Mouse (Mus musculus): ENCODE measurements around the gene Fam136a.
"Not testable (repeated sequence)": the region's sequence is repeated elsewhere in the genome, so short reads cannot be mapped to it uniquely, and the experiment has no call there.

Gene Fam136a

DNA sequence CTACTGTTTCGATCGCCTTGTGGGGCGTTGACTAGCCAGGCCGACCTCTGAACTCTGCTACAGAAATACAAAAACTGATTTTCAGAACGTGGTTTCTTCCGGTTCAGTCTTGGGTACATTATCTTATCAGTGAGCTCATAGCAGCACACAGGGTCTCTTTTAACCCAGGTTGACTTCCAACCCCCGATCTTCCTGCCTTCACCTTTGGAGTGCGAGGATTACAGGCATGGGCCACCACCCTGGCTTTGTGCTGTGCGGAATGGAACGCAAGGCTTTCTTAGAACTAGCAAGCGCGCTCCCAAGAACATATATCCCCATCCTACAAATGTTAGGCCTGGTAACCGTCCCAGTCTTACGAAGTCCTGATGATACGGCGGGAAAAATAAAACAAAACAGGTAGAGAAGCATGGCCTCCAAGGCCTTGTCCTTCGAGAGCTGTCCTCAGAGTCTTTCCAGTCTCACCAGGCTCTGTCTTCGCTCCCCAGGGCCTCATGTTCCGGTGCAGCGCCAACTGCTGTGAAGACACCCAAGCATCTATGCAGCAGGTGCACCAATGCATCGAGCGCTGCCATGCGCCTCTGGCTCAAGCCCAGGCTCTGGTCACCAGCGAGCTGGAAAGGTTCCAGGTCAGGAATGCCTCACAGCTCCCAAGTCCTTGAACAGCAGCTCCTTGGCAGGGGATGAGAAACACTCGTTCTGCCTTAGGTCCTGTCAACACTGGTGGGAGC, 843 bp downstream of the Fam136a start:
- no peak for DNase-seq (ENCODE audit: low read depth, low spot score)

DNA sequence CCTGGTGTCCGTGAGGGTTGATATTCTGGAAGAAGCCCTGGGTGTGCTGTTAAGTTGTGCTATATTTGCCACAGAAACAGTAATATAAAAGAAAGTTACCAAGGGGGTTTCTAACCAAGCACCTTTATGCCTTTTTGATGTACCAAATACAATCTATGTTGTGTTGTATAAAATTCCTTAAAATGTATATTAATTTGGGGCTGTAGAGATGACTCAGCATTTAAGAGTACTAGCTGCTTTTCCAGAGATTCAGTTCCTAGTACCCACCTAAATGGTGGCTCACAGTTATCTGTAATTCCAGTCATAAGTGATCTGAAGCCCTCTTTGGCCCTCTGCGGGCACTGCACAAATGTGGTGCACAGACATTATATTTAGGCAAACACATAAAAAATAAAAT, 1.4 kb downstream of the Fam136a start:
- no peak for DNase-seq (ENCODE audit: low read depth, low spot score)

DNA sequence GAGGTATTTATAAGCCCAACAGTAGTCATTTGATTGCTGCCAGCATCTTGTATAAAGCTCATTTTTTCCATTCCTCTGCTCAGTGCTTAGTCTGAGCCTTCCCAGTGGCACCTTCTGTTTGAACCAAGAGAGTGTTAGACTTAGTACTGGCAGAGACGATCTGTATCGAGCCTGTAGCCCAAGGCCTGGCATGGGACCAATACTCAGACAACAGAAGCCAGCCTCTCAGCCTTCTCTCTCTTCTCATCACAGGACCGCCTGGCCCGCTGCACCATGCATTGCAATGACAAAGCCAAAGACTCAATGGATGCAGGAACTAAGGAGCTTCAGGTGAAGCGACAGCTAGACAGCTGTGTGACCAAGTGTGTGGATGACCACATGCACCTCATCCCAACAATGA, 3.0 kb downstream of the Fam136a start:
- no peak for DNase-seq (ENCODE audit: low read depth, low spot score)

DNA sequence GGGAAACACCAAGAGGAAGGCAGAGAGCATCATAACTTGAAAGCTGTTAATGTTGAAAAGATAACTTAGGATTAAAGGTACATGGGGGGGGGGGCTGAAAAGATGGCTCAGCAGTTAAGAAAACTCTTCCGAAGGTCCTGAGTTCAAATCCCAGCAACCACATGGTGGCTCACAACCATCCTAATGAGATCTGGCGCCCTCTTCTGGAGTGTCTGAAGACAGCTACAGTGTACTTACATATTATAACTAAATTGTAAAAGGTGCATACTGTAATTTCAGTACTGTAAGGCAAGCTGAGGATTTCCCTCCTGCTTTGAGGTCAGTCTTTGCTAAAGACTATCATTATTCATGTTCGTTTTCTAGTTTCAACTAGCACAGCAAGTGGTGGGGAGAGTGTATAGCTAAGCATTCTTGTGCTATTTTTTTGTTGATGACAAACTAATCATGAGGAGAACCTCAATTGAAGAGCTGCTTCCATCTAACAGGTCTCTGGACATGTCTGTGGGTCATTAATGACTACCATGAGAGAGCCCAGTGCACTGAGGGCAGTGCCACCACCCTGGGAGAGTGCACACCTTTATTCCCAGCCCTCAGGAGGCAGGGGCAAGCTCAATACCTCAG, 4.8 kb downstream of the Fam136a start:
- DNase-seq (ENCODE audit: low read depth, low spot score), result no peak

DNA sequence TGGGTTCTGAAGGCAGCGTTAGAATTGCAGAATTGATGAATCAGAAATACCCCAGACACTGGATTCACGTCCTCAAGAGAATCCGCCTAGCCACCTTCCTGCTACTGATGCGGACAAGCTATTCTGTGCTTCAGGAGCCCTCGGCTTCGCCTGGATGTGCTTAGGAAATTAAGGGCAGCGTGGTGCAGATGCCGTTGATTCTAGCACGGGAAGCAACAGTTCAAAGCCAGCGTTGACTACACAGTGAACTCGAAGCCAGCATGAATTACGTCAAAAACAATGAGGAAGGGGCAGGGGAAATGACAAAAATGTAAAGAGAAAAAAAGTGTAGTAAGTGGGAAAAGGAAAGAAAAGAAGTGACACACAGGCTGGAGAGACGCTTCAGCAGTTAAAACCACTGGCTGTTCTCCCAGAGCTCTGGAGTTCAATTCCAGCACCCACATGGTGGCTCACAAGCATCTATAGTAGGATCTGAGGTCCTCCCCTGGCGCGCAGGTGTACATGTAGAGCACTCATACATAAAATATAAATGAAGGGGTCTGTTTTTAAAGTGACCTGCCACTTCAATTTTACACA, 5.4 kb downstream of the Fam136a start, which contains the start of gene Snrpg:
Gene Snrpg (plus strand): TSS at position 541 of the 576 bp plus-strand sequence.
- DNase-seq (ENCODE audit: low read depth, low spot score), result no peak

DNA sequence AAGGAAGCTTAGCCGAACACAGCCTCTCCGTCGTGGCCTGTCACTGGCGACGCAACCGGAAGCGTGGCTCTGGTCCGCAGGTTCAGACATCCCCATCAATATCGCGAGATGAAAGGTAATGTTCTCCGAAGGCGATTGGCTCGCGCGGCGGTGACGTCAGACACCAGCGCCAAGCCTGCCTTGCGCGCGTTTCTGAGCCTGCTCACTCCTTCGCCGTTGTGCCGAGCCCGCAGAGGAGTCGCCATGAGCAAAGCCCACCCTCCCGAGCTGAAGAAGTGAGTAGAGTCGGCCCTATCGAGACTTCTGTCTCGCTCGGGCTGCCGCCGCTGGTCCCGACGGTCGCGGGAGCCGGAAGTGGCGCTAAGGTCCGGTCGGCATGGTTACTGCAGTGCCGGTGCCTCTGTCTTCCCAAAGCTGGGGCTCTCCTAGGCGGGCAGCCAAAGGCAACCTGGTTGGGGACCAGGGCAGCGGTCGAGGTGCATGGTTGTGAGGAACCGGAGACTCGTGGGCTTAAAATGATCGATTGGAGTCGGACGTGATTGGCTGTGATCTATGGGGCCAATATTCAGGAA, 6.0 kb downstream of the Fam136a start:
- DNase-seq (ENCODE audit: low read depth, low spot score), result peak; percentile 97

DNA sequence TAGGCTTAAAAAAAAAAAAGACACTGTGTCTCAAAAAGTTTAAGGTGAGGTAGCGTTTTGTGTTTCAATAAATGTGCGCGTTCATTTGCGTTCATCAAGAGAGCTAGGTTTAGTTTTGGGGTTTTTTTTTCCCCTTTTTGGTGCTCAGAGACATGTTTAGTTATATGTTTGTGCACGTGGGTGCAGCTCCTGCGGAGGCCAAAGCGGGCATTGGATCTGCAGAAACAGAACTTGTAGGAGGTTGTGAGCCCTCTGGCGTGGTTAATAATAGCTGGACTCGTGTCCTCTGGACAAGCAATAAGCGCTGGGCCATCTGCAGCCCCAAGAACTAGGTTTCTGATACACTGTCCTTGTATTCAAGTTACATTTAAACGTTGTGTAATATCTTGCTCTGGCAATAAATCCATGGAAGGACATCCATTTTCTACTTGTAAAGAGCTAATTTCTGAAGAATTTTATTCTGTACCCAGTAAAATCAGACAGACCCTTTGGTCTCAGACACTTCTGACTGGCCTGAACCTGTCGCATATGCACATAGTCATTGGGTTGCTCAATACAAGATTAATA, 6.6 kb downstream of the Fam136a start:
- no peak for DNase-seq (ENCODE audit: low read depth, low spot score)

DNA sequence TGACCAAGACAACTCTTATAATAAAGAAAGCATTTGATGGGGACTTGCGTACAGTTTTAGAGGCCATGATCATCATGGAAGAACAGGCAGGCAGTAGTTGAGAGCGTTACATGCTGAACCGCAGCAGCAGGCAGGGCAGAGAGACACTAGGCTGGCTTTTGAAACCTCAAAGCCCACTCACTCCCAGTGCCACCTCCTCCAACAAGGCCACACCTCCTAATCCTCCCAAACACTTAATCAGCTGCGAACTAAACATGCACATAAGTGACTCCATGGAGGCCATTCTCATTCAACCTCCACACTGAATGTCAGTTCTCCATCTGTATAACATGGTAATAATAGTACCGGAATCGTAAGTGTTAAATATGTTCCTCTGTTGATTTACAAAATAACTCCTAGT, 8.1 kb downstream of the Fam136a start:
- DNase-seq (ENCODE audit: low read depth, low spot score), result no peak

DNA sequence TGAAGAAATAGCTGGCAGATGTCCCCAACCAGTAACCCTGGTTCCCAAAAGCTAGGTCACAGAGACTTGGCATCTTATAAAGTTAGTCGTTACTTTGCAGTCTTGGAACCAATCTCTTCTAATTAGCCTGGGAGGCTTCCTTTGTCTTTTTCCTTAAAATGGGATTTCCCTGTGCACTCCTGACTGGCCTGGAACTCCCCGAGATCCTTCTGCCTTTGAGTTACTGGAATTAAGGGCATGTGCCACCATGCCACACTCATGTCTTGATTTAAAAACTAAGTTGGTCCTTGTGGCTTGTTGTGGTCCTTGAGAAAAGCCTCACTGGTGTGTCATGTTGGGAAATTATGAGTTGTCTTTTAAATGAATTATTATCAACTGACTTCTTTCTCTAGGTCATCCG, 12.9 kb downstream of the Fam136a start:
- no peak for DNase-seq (ENCODE audit: low read depth, low spot score)

DNA sequence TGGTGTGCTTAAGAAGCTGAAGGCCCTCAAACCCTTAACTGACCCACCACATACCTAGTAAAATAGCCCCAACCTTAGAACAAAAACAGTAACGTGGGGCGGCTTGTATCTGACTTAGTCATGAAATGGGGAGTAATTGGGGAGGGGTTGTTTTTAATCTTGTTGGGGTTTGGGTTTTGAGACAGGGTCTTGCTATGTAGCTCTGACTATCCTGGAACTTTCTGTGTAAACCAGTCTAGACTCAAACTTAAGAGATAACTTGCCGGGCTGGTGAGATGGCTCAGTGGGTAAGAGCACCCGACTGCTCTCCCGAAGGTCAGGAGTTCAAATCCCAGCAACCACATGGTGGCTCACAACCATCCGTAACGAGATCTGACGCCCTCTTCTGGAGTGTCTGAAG, 14.7 kb downstream of the Fam136a start:
- not testable (repeated sequence) for DNase-seq (ENCODE audit: low read depth, low spot score)

DNA sequence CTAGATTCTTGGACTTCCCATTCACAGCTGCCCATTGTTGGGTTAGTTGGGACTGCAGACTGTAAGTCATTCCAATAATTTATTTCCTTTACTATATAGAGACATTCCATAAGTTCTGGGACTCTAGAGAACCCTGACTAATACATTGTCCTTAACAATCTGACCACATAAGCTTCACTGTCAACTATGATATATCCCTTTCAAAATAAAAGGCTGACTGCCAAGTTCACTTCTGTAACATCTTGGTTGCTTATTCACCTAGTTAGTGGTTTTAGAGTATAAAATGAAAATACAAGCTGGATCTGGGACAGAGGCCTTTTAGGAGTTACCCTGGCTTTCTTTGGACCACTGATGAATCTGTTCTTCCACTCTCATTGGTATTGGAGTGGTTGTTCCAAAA, 17.1 kb downstream of the Fam136a start:
- DNase-seq (ENCODE audit: low read depth, low spot score), result no peak

DNA sequence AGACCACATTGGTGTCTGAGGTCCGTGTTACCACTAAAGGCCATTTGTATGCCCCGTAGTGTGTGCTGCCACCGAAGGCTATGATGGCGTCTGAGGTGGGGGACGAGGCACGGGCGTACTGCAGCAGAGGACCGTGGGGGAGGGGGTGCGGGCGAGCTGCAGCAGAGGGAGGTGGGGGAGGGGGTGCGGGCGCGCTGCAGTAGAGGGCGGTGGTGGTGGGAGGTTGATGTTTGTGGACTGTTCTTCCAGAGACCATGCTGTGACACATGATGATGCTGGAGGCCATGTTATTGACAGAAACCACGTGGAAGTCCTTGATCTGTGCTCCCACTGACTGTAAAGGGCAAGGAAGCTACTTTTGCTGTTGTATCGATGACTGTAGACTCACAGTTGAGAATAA, 17.9 kb downstream of the Fam136a start:
- no peak for DNase-seq (ENCODE audit: low read depth, low spot score)

DNA sequence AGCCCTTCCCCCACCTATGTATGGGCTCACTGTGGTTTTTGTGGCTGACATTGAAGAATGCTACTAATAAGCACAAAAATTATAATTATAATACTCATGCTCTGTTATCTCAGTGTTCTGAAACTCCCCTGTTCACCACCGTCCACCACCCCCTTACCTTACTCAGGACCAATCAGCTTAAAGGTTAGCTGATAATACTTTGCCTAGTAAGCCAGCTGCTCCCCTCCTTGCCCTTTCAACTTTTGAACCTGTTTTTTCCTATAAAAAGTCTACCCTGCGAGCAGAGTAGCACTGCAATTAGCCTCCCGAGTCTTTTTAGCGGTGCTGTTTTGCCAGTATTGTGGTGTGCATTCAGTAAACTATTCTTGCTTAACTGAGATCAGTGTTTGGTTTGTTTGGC, 19.2 kb downstream of the Fam136a start:
- DNase-seq (ENCODE audit: low read depth, low spot score), result no peak

DNA sequence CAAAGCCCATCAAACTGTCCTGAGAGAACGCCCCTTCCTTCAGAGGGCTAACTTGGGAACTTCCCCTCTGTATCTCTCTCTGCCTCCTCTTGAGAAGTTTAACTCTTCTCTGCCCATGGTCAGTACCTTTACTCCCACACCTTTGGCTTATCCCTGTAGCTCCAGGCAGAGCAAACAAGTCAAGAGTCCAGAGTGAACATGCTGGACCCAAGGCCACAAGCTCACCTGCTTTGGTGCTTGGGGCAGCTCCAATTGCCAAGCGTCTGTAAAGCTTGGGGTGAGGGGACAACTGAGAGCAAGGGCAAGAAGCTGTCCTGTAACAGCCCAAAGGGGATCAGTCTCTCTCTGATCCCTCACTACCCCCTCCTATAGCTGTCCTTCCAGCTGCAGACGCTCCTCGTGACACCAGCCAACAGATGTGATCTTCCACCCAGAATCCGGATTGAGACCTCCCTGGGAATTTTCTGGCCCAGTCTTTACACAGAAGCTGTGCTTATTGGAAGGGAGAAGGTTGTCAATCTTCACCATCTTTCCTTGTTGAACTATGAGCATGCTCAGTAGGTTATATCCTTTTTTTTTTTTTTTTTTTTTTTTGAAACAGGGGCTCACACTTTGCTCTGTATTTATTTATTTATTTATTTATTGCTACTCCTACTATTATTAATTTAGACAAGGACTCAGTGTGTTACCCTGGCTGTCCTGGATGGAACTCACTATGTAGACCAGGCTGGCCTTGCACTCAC, 20.1 kb downstream of the Fam136a start:
- no peak for DNase-seq (ENCODE audit: low read depth, low spot score)

DNA sequence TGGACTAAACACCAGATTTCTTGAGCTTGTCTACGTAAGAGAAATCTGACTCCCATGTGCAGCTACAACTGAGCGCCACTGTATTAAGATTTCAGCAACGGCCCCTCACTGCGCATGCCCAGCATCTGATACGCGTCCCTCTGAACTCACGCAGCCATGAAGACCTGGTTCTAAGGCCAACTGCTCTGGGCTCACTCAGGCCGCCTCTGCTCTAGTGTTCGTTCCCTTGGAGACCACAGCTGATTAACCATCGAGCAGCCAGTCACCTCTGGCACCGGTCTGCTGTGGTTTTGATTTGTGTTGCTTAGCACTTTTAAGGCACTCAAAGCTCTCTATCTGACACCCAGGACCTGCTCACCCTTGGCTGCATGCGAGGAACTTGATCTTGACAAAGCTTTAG, 21.9 kb downstream of the Fam136a start:
- no peak for DNase-seq (ENCODE audit: low read depth, low spot score)

DNA sequence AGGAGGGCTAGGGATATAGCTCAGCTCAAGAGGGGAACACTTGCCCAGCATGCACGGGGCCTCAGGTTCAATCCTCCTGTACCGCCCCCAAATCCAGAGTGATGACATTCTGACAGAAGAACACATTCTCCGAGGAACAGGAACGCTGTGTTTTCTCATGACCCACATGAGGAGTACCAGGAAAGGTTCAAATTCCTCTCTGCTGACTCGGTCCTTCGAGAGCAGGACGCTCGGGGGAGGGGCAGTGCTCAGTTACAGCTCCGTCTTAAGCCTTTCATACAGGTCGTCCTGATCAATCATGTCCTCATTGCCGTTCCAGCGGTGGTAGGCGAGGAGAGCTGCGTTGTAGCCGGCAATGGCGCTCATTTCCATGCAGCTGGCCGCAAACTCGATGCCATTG, 23.0 kb downstream of the Fam136a start:
- no peak for DNase-seq (ENCODE audit: low read depth, low spot score)

DNA sequence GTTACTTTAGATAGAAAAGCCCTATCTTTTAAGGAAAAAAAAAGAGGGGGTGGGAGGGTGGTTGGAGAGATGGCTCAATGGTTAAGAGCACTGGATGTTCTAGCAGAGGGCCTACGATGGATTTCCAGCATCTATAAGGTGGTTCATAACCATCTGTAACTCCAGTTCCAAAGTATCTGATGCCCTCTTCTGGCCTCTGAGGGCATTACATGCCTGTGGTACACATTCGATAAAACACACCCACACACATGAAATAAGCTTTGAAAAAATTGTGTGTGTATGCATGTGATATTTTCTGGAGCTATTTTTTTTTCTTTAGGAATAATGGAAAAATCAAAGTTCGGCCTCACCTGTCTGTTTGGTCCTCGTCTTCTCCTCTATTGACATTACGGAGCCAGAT, 25.9 kb downstream of the Fam136a start:
- DNase-seq (ENCODE audit: low read depth, low spot score), result no peak

DNA sequence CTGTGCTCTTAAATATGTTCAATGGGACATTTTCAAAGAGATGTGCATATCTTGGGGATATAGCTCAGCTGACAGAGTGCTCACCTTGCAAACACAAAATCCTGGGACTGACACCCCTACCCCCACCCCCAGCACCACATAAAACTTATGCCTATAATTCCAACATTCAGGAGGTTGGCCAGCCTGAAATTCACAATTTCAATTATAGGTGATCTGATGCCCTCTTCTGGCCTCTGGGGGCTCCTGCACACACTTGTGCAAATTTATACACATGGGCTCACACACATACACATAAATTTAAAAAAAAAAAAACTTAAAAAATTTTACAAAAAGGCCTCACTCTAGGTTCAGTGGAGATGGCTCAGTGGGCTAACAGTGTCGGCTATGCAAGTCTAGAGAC, 27.7 kb downstream of the Fam136a start:
- DNase-seq (ENCODE audit: low read depth, low spot score), result no peak

DNA sequence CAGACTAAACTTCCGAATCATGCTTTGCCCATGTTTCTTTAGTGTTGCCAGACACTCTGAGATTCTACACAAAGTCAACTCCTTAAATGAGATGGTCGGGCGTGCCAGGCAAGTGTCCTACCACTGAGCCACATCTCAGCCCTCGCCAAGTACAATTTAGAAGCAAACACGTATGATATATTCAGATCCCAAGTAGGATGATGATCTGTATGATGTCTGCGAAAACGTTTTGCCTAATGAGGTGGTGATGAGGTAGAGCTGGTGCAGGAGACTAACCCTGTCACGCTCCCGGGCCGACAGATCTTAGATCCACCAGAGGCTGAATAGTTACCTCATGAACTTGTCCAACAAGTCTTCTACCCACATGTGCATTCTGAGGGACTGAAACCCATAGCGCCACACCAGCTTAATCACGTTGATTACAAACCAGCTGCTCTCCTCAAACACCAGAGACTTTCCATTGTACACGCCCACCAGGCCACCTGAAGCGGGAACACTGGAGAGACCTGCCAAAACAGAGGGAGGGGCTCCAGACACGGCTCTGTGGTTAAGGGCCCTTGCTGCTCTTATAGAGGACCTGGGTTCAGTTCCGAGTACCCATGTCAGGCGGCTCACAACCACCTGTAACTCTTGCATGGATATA, 28.8 kb downstream of the Fam136a start:
- DNase-seq (ENCODE audit: low read depth, low spot score), result no peak

DNA sequence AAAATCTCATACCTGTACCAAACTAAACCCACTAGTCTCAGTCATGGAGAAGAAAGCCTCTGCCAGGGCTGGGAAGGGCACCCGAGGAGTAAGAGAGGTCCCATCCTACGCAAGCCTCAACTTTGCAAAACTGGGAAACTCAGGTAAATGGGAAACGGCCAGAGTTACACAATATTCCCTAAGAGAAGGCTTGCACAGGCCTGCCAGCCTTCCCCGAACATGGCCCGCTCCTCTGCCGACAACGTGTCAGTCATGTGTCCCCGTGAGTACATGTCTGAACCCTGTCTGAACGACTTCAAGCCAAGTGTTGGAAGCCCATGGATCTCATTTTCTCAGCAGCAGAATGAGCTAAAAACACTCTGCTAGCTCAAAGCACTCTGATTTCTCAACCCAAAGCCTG, 29.6 kb downstream of the Fam136a start:
- DNase-seq (ENCODE audit: low read depth, low spot score), result no peak

DNA sequence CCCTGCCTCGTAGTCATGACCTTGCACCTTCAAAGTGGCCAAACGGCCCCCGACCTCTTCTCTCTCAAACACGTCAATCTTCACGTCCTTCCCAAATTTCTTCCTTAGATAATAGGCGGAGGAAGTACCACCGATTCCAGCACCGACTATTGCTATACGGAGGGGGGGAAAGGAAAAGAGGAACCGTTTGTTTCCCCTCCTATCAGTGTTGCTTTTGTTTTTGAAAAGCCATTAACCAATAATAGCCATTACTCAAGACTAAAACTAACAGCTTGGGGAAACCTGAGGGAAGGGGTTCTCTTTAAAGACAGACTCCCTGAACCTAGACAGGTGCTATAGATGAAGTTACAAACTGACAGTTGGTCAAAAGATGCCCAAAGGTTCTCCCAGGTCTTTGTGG, 30.5 kb downstream of the Fam136a start:
- DNase-seq (ENCODE audit: low read depth, low spot score), result no peak

All from forelimb bud, embryonic 11.5 days (tissue).